Mouse (Mus musculus) B cell, adult 62 days (primary cell): Measurements from ENCODE around the gene Gm10337. TPM values are rescaled to one million over a fixed set of nuclear protein-coding genes. Genes with fewer than 3 reads are reported as not detected.

Experiments
- total RNA-seq: library from RNA; stranded (reverse); gene quantifications from 4 replicates; pipeline ENCODE4 v1.2.4, GENCODE M21; 2023

Gm10337 gene
- total RNA-seq = 8.3 to 18.6 TPM (median 11.2 TPM) in 3 of 4 replicates, not detected in the other

DNA sequence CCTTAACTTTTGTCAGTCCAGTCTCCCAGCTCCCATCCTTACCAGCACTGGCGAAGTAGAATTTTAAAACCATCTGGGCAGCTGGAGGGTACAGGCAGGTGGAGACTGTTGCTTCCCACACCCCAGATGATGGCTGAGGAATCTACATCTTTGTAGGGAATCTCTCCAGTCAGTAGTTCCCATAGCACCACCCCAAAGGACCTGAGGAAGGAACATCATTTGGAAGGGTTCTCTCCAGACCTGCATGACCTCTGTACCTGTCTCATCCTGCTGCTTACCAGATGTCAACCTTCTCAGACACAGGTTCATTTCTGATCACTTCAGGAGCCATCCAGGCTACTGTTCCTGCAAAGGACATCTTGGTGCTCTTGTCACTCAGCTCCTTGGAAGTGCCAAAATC lies at the start of gene Gm10337:
Gene Gm10337 (plus strand): TSS at position 276 of the 400 bp plus-strand sequence.

DNA sequence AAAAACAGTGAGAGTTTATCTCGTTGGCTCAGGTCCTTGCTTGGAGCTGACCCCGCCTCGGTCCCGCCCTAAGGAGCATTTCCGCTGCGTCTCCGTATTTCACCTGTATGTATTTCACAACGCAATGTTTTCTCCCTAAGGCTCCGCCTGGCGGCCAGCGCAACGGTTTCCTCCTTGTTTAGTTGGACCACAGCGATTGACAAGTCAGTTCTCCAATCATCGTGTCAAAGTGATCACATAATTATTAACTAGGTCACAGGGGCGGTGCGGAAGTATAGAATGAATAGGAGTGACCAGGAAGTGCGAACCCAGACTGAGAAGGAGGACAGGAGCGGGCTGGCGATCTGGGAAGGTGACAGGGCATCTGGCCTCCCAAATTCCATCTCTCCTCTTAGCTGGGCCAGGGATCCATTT lies 44.6 kb upstream of the Gm10337 start, which contains the start of gene Prr13:
Gene Prr13 (plus strand): TSS at position 125 of the 414 bp plus-strand sequence.

DNA sequence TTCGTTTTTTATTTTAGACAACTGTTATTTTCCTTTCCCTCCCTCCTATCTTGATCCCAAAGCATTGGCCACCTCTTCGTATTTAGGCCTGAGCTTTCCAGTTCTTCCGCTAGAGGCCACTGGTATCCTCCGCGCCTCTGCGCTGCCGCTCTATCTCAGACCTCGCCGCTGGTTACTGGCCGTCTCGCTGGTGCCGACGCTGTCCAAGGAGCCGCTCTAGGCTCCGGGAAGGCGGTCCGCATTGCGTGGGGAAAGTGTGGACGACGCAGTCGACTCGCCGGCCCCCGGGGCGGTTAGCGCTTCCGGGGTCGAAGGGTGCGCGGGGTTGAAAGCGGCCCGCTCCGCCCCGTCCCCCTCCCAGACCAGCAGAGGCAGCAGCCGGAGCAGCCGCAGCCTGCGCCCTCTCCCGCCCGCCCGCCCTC lies 33.3 kb upstream of the Gm10337 start, which contains the start of gene Pcbp2:
Gene Pcbp2 (plus strand): TSS at position 357 of the 422 bp plus-strand sequence.

DNA sequence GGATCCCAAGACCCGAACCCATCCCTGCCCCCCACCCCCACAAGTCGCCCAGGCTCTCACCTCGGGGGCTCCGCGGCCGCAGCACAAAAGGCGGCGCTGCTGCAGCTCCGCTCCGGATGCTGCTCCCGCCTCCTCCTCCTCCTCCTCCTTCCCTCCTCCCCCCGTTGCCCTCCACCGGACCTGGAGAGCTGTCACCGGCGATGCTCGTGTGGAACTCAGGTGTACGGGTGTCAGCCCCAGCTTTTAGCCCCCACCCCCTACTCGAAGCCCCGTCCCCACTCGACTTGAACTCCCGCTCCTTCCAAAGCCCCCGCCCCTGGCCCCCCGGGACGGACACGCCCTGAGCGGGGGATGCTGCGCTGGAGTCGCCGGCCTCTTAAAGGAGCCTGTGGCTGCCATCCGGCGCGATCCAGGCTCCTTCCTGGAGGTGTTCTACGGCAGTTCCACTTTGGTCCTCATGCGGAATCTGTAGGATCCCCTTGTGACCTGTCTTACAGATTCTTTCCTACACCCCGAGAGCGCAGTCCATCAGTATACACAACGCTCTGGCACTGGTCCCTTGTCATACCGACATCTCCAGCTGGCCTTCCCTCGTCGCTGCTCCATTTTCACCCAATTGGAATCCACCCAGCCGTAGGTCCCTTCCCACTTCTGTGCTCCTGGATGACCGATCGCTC lies 13.3 kb downstream of the Gm10337 start, which contains the start of gene Map3k12:
Gene Map3k12 (minus strand): TSS at position 337 of the 677 bp plus-strand sequence.

DNA sequence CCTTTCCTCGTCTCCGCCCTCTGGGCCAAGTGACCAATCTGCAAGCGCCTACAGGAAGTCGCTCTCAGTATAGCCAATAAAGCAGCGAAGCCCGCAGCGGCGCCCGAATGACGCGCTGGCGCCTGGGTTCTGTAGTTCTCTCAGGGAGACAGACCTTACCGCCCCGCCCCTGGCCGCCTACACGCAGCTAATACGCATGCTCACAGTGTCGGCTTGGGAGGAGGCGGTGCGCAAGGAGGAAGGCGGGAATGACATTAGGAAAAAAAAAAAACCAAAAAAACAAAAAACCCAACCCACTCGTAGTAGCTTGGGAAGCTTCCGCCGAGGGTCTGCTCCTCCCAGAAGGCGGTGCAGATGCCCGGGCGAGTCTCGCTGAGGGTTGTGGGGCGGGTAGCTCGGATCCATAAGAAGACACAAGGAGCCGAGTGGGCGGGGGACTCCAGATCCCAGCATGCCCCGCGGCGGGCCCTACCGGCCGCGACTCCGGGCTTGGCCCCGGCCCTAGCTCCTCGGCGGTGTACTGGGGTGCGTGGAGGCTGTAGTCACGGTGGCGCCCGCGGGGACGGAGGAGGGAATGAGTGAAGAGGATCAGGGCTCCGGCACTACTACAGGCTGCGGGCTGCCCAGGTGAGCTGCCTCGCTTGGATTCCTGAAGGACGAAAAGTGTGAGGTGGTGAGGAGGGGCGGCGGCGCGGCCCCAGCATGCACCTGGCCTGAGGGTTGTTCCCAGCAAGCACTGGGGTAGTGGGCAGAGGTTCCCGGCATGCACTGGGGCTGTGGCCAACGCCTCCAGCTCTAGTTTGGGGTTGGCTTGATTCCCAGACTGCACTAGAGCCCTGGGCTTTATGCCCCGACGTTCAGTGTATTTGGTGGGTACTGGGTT lies 14.7 kb downstream of the Gm10337 start, which contains the start of gene Tarbp2:
Gene Tarbp2 (plus strand): TSS at position 217 of the 883 bp plus-strand sequence.

DNA sequence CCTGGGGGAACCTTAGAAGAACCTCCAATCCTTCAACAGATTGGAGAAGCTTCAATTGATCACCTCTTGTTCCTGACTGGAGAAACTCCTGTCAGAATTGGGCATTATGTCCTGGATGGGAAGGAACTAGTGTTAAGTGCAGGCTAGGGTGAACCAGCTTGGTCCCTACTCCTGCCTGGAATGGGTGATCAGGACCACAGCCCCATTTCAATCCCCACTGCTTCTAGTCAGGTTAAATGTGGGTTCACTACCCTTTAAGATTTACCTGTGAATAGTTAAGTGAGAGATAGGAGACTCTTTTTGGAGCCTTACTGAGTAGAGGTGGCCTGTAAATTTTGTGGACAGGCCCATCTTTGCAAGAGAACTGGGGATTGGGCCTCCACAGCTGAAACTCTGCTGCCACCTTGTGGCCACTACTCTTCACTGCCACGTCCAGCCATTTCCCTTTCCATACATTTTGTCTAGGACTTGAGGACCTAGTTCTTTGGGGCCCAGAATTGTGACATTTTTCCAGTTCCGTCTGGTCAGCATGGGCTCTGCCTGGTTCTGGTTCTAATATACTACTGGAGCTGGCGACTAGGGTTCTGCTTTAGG lies 21.5 kb downstream of the Gm10337 start, which contains the start of gene Npff:
Gene Npff (minus strand): TSS at position 51 of the 594 bp plus-strand sequence.

Other genes starting within 250 kb of the Gm10337 start
- 0.33 to 1.3 TPM (median 0.66 TPM) in 4 replicates for gene Rarg, start 246.2 kb upstream of the Gm10337 start, total RNA-seq
- not detected in 4 replicates for gene Gm9918, start 233.2 kb upstream of the Gm10337 start, total RNA-seq
- gene Mfsd5, start 224.3 kb upstream of the Gm10337 start, total RNA-seq = 29.1 to 33.1 TPM (median 29.8 TPM) in 4 replicates
- gene Espl1, start 207.5 kb upstream of the Gm10337 start, total RNA-seq = 1.0 to 2.1 TPM (median 1.1 TPM) in 4 replicates
- 474 to 522 TPM (median 515 TPM) in 4 replicates for gene Pfdn5, start 177.6 kb upstream of the Gm10337 start, total RNA-seq
- gene Myg1, start 172.0 kb upstream of the Gm10337 start, total RNA-seq = 49.2 to 62.4 TPM (median 52.1 TPM) in 4 replicates
- 55.2 to 70.8 TPM (median 65.9 TPM) in 4 replicates for gene Aaas, start 153.0 kb upstream of the Gm10337 start, total RNA-seq
- gene Sp7, start 136.5 kb upstream of the Gm10337 start, total RNA-seq = not detected in 4 replicates
- 173 to 210 TPM (median 184 TPM) in 4 replicates for gene Sp1, start 97.6 kb upstream of the Gm10337 start, total RNA-seq
- gene Amhr2, start 58.4 kb upstream of the Gm10337 start, total RNA-seq = 0.46 to 8.5 TPM (median 0.73 TPM) in 4 replicates
- gene Prr13, start 44.7 kb upstream of the Gm10337 start, total RNA-seq = 86.5 to 104 TPM (median 95.4 TPM) in 4 replicates
- gene Pcbp2, start 33.2 kb upstream of the Gm10337 start, total RNA-seq = 728 to 764 TPM (median 734 TPM) in 4 replicates
- 0.88 to 1.8 TPM (median 1.1 TPM) in 4 replicates for gene Map3k12, start 13.3 kb downstream of the Gm10337 start, total RNA-seq
- 41.6 to 48.9 TPM (median 44.6 TPM) in 4 replicates for gene Tarbp2, start 14.5 kb downstream of the Gm10337 start, total RNA-seq
- gene Npff, start 21.2 kb downstream of the Gm10337 start, total RNA-seq = 17.0 to 20.3 TPM (median 18.8 TPM) in 4 replicates
- 3.7 TPM in 1 of 4 replicates, not detected in the others for gene Gm28047, start 121.3 kb downstream of the Gm10337 start, total RNA-seq
- 121 to 148 TPM (median 133 TPM) in 4 replicates for gene Atf7, start 121.7 kb downstream of the Gm10337 start, total RNA-seq
- gene Atp5g2, start 168.6 kb downstream of the Gm10337 start, total RNA-seq = 6.0 to 12.5 TPM (median 10.4 TPM) in 4 replicates
- gene Calcoco1, start 218.5 kb downstream of the Gm10337 start, total RNA-seq = 46.4 to 65.2 TPM (median 57.8 TPM) in 4 replicates